Mouse (Mus musculus) megakaryocyte, embryonic 14.5 days (primary cell): ENCODE measurements around the gene Ccdc78. TPM values are rescaled to one million over a fixed set of nuclear protein-coding genes. Genes with fewer than 3 reads are reported as not detected.

Source experiments
- H3K27me3 ChIP-seq: replicated peaks from 2 replicates; pipeline ENCODE3; 2012; ENCODE audit warnings: inconsistent platforms
- H3K36me3 ChIP-seq: replicated peaks from 2 replicates; pipeline ENCODE3; 2012; ENCODE audit warnings: low read length, inconsistent platforms, mixed read lengths
- H3K4me1 ChIP-seq: 2 replicates; pipeline ENCODE4 v1.6.1; 2012; ENCODE audit warnings: inconsistent platforms
- H3K4me3 ChIP-seq: replicated peaks from 2 replicates; pipeline ENCODE3; 2012; ENCODE audit warnings: moderate library complexity, mild to moderate bottlenecking, inconsistent platforms
- H3K9me3 ChIP-seq: 2 replicates; pipeline ENCODE4 v1.6.1; 2012; ENCODE audit warnings: inconsistent platforms
- FLI1 ChIP-seq: IDR thresholded peaks from 2 replicates; pipeline ENCODE4 v1.6.1; 2012; ENCODE audit warnings: low read length, inconsistent platforms, mixed read lengths
- GATA1 ChIP-seq: IDR thresholded peaks from 3 replicates; pipeline ENCODE4 v1.6.1; 2012; ENCODE audit warnings: mixed read lengths, low read length, inconsistent platforms, borderline replicate concordance
- polyA plus RNA-seq: library from polyadenylated mRNA; stranded (reverse); fragments of >175 nt; gene quantifications from 2 replicates; pipeline ENCODE4 v1.2.3, GENCODE M21; 2012; ENCODE audit warnings: low replicate concordance; ENCODE audit not compliant: insufficient read depth

The Ccdc78 gene
- polyA plus RNA-seq, 1 experiment = not detected

- TF ChIP-seq FLI1 = no peak
- TF ChIP-seq GATA1 = no peak
- no peak overlapping the region for H3K4me3 ChIP-seq
- H3K27me3 ChIP-seq = no peaks in the 10 kb centered on the region
- H3K4me1 ChIP-seq = peaks cover 88% of the 10 kb centered on the region
- H3K9me3 ChIP-seq = no peaks in the 10 kb centered on the region
- H3K36me3 ChIP-seq = peaks cover 83% of the 10 kb centered on the region
These were observed 51.2 kb downstream of the Ccdc78 start for GRCm38 (mm10) chr17:25837533-25837932.

DNA sequence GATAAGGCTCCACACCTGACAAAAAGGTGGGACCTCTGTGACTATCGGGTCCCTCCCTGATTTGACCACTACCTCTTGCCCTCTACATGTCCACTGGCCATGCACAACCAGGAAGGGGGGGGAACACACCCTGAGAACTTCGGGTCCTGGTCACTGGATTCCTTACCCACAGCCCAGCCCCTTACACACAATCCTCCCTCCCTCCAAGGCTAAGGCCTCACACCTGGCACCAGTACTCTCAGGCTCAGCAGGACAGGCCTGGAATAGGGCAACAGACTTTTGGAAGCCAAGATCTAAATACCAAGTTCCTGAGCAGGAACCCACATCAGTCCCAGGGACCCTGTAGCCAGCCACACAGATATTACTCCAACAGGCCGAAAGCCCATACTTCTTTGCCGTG is 52.5 kb downstream of the Ccdc78 start:
- H3K36me3 ChIP-seq = peaks cover 90% of the 10 kb centered on the region
- H3K27me3 ChIP-seq = no peaks in the 10 kb centered on the region
- H3K9me3 ChIP-seq = no peaks in the 10 kb centered on the region
- no peak overlapping the region for H3K4me3 ChIP-seq
- H3K4me1 ChIP-seq = peaks cover 97% of the 10 kb centered on the region
- no peak for TF ChIP-seq GATA1
- TF ChIP-seq FLI1 = no peak

GRCm38 (mm10) chr17:25839455-25840235 is 53.3 kb downstream of the Ccdc78 start:
- Histone ChIP-seq H3K4me1 (peaks cover 95% of the 10 kb centered on the region), H3K4me3 (no peak overlapping the region), H3K27me3 (no peaks in the 10 kb centered on the region), H3K36me3 (peaks cover 85% of the 10 kb centered on the region), H3K9me3 (no peaks in the 10 kb centered on the region)
- no peak for TF ChIP-seq GATA1
- TF ChIP-seq FLI1 = no peak

Other genes with a start within 250 kb of the Ccdc78 start
- gene Sox8, start 215.9 kb upstream of the Ccdc78 start, polyA plus RNA-seq = 3.8 TPM in 1 of 2 replicates, not detected in the other
- gene Lmf1, start 207.5 kb upstream of the Ccdc78 start, polyA plus RNA-seq = 17.8 and 34.8 TPM in 2 replicates
- not detected in 2 replicates for gene Gng13, start 69.4 kb upstream of the Ccdc78 start, polyA plus RNA-seq
- gene Chtf18, start 59.2 kb upstream of the Ccdc78 start, polyA plus RNA-seq = 4.6 and 30.7 TPM in 2 replicates
- 27.9 and 63.5 TPM in 2 replicates for gene Rpusd1, start 58.9 kb upstream of the Ccdc78 start, polyA plus RNA-seq
- 1.1 TPM in 1 of 2 replicates, not detected in the other for gene Mslnl, start 50.5 kb upstream of the Ccdc78 start, polyA plus RNA-seq
- not detected in 2 replicates for gene Msln, start 32.2 kb upstream of the Ccdc78 start, polyA plus RNA-seq
- gene Narfl, start 12.8 kb upstream of the Ccdc78 start, polyA plus RNA-seq = 5.5 and 12.7 TPM in 2 replicates
- gene Haghl, start 907 bp upstream of the Ccdc78 start, polyA plus RNA-seq = 14.8 and 29.7 TPM in 2 replicates
- gene Fam173a, start 6.3 kb downstream of the Ccdc78 start, polyA plus RNA-seq = 17.4 and 23.4 TPM in 2 replicates
- gene AC134908.4, start 9.1 kb downstream of the Ccdc78 start, polyA plus RNA-seq = not detected in 2 replicates
- gene Metrn, start 10.6 kb downstream of the Ccdc78 start, polyA plus RNA-seq = 59.9 and 91.1 TPM in 2 replicates
- 0.15 TPM in 1 of 2 replicates, not detected in the other for gene Fbxl16, start 22.5 kb downstream of the Ccdc78 start, polyA plus RNA-seq
- 6.4 and 8.2 TPM in 2 replicates for gene Wdr24, start 37.0 kb downstream of the Ccdc78 start, polyA plus RNA-seq
- 2.4 and 7.8 TPM in 2 replicates for gene Jmjd8, start 42.3 kb downstream of the Ccdc78 start, polyA plus RNA-seq
- gene Stub1, start 46.8 kb downstream of the Ccdc78 start, polyA plus RNA-seq = 34.5 and 115 TPM in 2 replicates
- gene Rhbdl1, start 50.7 kb downstream of the Ccdc78 start, polyA plus RNA-seq = 2.9 and 3.8 TPM in 2 replicates
- 3.0 and 5.2 TPM in 2 replicates for gene Gm20683, start 55.2 kb downstream of the Ccdc78 start, polyA plus RNA-seq
- 59.4 and 75.2 TPM in 2 replicates for gene Rhot2, start 58.3 kb downstream of the Ccdc78 start, polyA plus RNA-seq
- 6.0 and 10.1 TPM in 2 replicates for gene Wdr90, start 74.9 kb downstream of the Ccdc78 start, polyA plus RNA-seq
- gene Mcrip2, start 82.2 kb downstream of the Ccdc78 start, polyA plus RNA-seq = 77.6 and 205 TPM in 2 replicates
- gene Mettl26, start 88.5 kb downstream of the Ccdc78 start, polyA plus RNA-seq = 22.6 and 23.9 TPM in 2 replicates
- 1.9 and 3.1 TPM in 2 replicates for gene Wfikkn1, start 94.3 kb downstream of the Ccdc78 start, polyA plus RNA-seq
- 8.8 and 24.8 TPM in 2 replicates for gene Rab40c, start 133.1 kb downstream of the Ccdc78 start, polyA plus RNA-seq
- gene Pigq, start 158.4 kb downstream of the Ccdc78 start, polyA plus RNA-seq = 48.5 and 65.5 TPM in 2 replicates
- gene Nhlrc4, start 158.4 kb downstream of the Ccdc78 start, polyA plus RNA-seq = not detected in 2 replicates
- gene A930017K11Rik, start 166.0 kb downstream of the Ccdc78 start, polyA plus RNA-seq = not detected in 2 replicates
- gene Capn15, start 199.2 kb downstream of the Ccdc78 start, polyA plus RNA-seq = 12.2 and 39.3 TPM in 2 replicates